Mouse (Mus musculus) lung, embryonic 16.5 days (tissue): ENCODE data around the gene Nod1. TPM values are rescaled to one million over a fixed set of nuclear protein-coding genes. Genes with fewer than 3 reads are reported as not detected.
A peak's percentile ranks its signal among the peaks of the same experiment; 100 is the strongest.

Experiments used
- ATAC-seq: fragments of 200-750 bp; cut with Nextera tagmentation; 2 replicates; pipeline ENCODE4 v1.8.0; 2017; ENCODE audit warnings: low read depth, mild to moderate bottlenecking, moderate library complexity
- H3K27ac ChIP-seq: fragments of 300-500 bp; sonication (generic); 2 replicates; pipeline ENCODE4 v1.5.1; 2014; ENCODE audit warnings: mild to moderate bottlenecking, control low read depth, low read length
- H3K27me3 ChIP-seq: fragments of 300-500 bp; sonication (generic); 2 replicates; pipeline ENCODE4 v1.6.1; 2014; ENCODE audit warnings: low read depth, low read length, mixed read lengths; ENCODE audit not compliant: control insufficient read depth, insufficient read depth
- H3K36me3 ChIP-seq: fragments of 300-500 bp; sonication (generic); 2 replicates; pipeline ENCODE4 v1.6.1; 2014; ENCODE audit warnings: low read length; ENCODE audit not compliant: control insufficient read depth, insufficient read depth
- H3K4me1 ChIP-seq: fragments of 300-500 bp; sonication (generic); replicated peaks from 2 replicates; pipeline ENCODE4 v1.6.1; 2014; ENCODE audit warnings: low read length, mixed read lengths; ENCODE audit not compliant: control insufficient read depth, insufficient read depth
- H3K4me2 ChIP-seq: fragments of 300-500 bp; sonication (generic); 2 replicates; pipeline ENCODE4 v1.6.1; 2014; ENCODE audit warnings: low read depth, low read length, control low read depth
- H3K4me3 ChIP-seq: fragments of 300-500 bp; sonication (generic); 2 replicates; pipeline ENCODE4 v1.5.1; 2014; ENCODE audit warnings: mild to moderate bottlenecking, low read length, control low read depth
- H3K9ac ChIP-seq: fragments of 300-500 bp; sonication (generic); 2 replicates; pipeline ENCODE4 v1.6.1; 2014; ENCODE audit warnings: low read length, control low read depth
- H3K9me3 ChIP-seq: fragments of 300-500 bp; sonication (generic); 2 replicates; pipeline ENCODE4 v1.6.1; 2016; ENCODE audit warnings: low read length; ENCODE audit not compliant: control insufficient read depth
- WGBS: fragments of 180-500 bp; shearing (Covaris S2); extraction: QIAGEN DNeasy Blood & Tissue Kit; methylation state at CpG from one replicate; pipeline ENCODE4 v1.1.7; 2014; 5-methylcytosine and 5-hydroxymethylcytosine counted together
- polyA plus RNA-seq: library from polyadenylated mRNA; unstranded; fragments of >200 nt; fragmentation: Nextera tagmentation; extraction: Ambion mirVana; gene quantifications from 2 replicates; pipeline ENCODE4 v1.2.1, GENCODE M21; 2015

The Nod1 gene
- polyA plus RNA-seq, 1 experiment from 2014 or later = 9.5 TPM

DNA sequence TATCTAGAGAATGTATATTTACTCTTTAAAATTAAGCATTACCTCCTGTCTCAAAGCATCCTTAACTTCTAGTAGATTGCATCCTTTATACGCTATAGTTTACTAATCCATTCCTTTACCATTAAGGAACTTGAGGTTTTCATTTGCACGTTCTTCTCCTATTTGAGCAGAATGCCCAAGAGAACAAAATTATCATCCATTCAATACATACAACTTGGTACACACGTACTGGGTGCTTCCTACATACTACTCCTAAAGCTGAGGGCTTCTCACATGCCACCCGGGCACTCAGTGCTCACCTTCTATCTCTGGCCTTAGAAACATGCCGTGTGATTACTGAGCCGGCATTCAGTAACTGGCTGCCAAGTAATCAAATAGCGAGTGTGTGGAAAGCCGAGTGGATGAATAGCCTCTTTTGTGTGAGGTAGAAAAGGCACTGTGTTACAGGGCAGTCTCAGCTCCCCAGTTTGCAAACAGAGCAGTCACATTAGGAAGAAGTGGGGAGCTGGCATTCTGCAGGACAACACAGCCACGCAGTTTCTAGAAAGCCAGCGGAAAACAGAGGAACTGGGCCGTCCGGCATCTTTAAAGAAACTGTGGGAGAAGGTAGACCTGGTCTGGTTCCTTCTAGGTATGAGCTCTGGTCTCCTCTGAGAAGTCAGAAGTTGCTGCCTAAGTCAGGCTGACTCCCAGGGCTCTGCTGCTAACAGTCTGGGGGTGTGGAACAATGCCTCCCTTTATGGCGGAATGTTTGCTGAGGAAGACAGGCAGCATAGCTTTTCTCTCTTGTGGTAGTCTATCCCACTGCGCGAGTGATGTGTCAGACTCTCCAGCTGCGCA, 37.2 kb upstream of the Nod1 start:
- no peaks in the 10 kb centered on the region for H3K9me3 ChIP-seq
- peak; percentile 74 for ATAC-seq
- peaks cover 6% of the 10 kb centered on the region; the same call in 1 of the 2 replicates for H3K4me1 ChIP-seq
- no peaks in the 10 kb centered on the region for H3K36me3 ChIP-seq
- peak overlapping the region; percentile 60 for H3K27ac ChIP-seq
- H3K4me2 ChIP-seq = peak overlapping the region; percentile 42
- no peak overlapping the region for H3K9ac ChIP-seq
- H3K4me3 ChIP-seq = peak overlapping the region; percentile 7; the same call in 1 of the 2 replicates
- 27% methylated on average over 16 of the region's 16 CpGs for WGBS
- H3K27me3 ChIP-seq = no peaks in the 10 kb centered on the region

DNA sequence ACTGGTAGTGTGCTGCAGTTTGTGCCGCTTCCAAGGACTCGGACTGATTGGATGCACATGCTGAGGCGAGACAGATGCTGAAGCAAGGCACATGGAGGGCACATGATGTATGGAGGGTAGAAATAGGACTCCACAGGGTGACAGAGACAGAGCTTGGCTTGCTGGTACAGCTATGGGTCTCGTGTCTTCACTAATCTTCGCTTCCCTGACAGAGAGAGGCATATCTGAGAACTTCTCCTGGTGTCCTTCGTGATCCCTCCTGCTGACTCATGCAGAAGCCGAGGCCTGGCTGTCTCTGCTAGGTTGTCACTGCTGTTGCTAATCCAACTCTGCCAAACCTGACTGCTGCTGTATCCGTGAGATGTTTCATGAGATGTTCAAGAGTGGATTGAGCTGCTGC, 36.0 kb upstream of the Nod1 start:
- Histone ChIP-seq H3K27ac (no peak overlapping the region), H3K4me3 (no peak overlapping the region), H3K4me1 (peaks cover 6% of the 10 kb centered on the region; the same call in 1 of the 2 replicates), H3K9ac (no peak overlapping the region), H3K9me3 (no peaks in the 10 kb centered on the region), H3K36me3 (no peaks in the 10 kb centered on the region), H3K4me2 (no peak overlapping the region), H3K27me3 (no peaks in the 10 kb centered on the region)
- no peak for ATAC-seq
- 88% methylated on average over 8 of the region's 8 CpGs for WGBS

DNA sequence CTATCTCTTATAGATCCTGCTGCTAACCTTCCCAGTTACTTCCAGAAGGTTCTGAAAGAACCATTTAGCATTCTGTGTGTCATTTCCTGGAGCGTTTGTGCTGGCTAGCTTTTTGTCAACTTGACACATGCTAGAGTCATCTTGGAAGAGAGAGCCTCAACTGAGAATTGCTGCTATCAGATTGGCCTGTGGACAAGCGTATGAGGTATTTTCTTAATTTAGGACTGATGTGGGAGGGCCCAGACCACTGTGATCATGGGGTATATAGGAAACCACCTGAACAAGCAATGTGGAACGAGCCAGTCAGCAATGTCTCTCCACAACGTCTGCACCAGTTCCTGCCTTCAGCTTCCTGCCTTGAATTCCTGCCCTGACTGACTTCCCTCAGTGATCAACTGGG, 31.1 kb upstream of the Nod1 start:
- no peaks in the 10 kb centered on the region for H3K9me3 ChIP-seq
- 55% methylated on average over 4 of the region's 4 CpGs for WGBS
- no peak overlapping the region for H3K4me2 ChIP-seq
- no peaks in the 10 kb centered on the region for H3K27me3 ChIP-seq
- H3K4me3 ChIP-seq = no peak overlapping the region
- peaks cover 2% of the 10 kb centered on the region; the same call in 1 of the 2 replicates for H3K4me1 ChIP-seq
- H3K36me3 ChIP-seq = no peaks in the 10 kb centered on the region
- no peak overlapping the region for H3K9ac ChIP-seq
- H3K27ac ChIP-seq = no peak overlapping the region
- no peak for ATAC-seq

DNA sequence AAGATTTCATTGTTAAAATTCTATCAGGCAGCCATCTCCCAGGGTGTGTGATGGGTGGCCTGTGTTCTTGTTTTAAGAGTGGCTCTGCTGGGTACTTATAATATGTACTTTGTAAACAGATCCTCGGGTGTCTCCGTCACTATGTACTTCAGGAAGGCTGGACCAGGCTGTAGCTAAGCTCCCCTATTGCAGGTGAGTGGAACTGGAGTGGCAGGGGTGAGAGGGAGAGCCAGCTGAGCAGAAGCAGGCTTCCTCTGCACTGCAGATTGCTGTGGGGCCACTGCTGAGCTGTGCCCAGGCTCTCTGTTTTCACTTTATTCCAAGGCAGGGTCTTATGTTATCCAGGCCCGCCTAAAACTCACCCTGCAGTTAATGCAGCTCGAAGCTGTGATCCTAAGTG, 30.0 kb upstream of the Nod1 start:
- Histone ChIP-seq H3K27ac (no peak overlapping the region), H3K9me3 (no peaks in the 10 kb centered on the region), H3K4me1 (peaks cover 2% of the 10 kb centered on the region; the same call in 1 of the 2 replicates), H3K4me3 (no peak overlapping the region), H3K36me3 (no peaks in the 10 kb centered on the region), H3K4me2 (no peak overlapping the region), H3K9ac (no peak overlapping the region), H3K27me3 (no peaks in the 10 kb centered on the region)
- 48% methylated on average over 4 of the region's 4 CpGs for WGBS
- ATAC-seq = peak; percentile 80

DNA sequence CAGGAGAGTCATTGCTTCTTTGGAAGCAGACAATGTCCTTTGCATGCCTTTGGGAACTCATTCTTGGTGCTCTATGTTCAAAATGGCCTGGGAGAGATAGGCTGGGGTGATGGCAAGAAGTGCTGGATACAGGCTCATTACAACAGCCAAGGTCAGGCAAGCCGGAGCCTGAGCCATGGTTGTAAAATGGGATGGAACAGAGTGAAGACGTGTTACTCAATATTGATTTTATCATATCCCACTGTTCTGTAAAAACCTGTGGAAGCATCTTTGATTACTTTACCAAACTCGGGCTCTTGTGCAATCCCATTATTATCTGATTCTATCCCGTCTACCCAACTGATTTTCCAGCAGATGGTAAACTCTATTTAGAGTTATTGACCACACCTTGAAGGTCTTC, 28.9 kb upstream of the Nod1 start:
- no peak overlapping the region for H3K9ac ChIP-seq
- H3K36me3 ChIP-seq = no peaks in the 10 kb centered on the region
- no peak overlapping the region for H3K27ac ChIP-seq
- H3K27me3 ChIP-seq = no peaks in the 10 kb centered on the region
- no peaks in the 10 kb centered on the region; the same call in 1 of the 2 replicates for H3K4me1 ChIP-seq
- 81% methylated on average over 4 of the region's 4 CpGs for WGBS
- ATAC-seq = no peak
- no peak overlapping the region for H3K4me2 ChIP-seq
- no peak overlapping the region for H3K4me3 ChIP-seq
- H3K9me3 ChIP-seq = no peaks in the 10 kb centered on the region

DNA sequence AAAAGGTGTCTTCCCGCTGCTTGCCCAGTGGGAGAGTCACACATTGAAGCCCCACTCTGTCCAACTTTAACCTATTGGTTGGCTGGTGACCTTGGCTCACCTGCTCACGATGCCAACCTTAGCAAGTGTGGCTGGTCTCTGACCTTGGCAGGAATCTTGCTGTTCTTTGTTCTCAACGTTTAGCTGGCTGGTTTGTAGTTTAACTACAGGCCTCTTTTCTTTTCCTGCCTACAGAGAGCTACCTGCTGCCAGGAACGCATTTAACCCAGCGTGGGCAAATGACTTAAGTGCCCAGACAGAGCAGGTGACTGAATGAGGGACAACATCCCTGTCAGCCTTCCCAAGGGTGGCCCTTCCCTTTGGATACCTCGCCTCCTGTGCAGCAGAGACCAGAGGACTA, 25.3 kb upstream of the Nod1 start:
- WGBS = 71% methylated on average over 6 of the region's 6 CpGs
- no peak overlapping the region for H3K9ac ChIP-seq
- no peak overlapping the region for H3K4me2 ChIP-seq
- H3K9me3 ChIP-seq = no peaks in the 10 kb centered on the region
- H3K36me3 ChIP-seq = no peaks in the 10 kb centered on the region
- H3K4me3 ChIP-seq = no peak overlapping the region
- H3K4me1 ChIP-seq = no peaks in the 10 kb centered on the region
- ATAC-seq = no peak
- H3K27ac ChIP-seq = no peak overlapping the region
- no peaks in the 10 kb centered on the region for H3K27me3 ChIP-seq

DNA sequence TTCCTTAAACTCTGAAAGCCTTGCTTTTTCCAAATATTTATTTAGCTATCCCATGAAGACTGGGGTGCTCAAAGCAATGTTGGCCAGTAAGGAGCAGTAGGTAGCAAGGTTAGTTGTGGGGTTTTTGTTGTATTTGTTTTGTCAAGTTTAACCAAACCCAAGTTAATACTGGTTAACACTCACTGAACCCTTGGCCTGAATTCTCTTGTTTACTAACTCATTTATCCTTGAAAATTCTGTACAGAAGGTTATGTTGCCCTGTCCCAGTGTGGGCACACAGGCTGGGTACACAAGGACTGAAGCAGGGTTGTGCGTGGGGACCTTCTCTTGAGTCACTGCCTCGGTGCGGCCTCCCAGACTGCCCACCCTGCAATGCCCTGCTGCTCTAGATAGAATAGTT, 23.9 kb upstream of the Nod1 start:
- no peak overlapping the region for H3K4me2 ChIP-seq
- no peak overlapping the region for H3K9ac ChIP-seq
- H3K4me1 ChIP-seq = peaks cover 4% of the 10 kb centered on the region; the same call in 1 of the 2 replicates
- H3K27ac ChIP-seq = no peak overlapping the region
- no peak overlapping the region for H3K4me3 ChIP-seq
- H3K9me3 ChIP-seq = no peaks in the 10 kb centered on the region
- no peak for ATAC-seq
- H3K36me3 ChIP-seq = no peaks in the 10 kb centered on the region
- 89% methylated on average over 3 of the region's 3 CpGs for WGBS
- H3K27me3 ChIP-seq = no peaks in the 10 kb centered on the region

DNA sequence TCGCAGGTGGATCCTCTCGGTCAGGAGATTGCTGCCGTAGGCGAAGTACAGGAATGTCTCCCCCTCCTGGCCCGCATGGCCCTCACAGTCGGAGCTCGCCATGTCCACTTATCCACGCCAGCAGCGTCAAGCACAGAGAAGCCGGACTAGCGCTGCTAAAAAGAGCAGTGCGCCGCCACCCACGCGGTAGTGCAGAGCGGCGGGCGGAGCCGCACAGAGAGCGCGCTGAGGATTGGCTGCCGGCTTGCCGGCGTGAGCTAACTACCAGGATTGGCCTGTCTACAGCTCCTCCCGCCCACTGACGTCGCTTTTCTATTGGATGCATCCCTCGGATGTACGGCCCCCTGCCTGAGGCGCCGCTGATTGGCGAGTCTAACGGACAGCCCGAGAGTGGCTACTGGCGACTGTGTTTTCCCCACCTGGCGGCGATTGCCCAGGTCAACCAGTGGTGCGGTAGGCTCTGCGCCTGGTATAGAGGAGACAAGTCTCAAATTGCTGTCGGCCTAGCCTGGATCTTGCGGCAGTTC, 20.4 kb upstream of the Nod1 start, which contains the start of gene Ggct:
Gene Ggct (minus strand): TSS at position 217 of the 527 bp plus-strand sequence.
- peak; percentile 100 for ATAC-seq
- WGBS = under 1% methylated on average over 41 of the region's 41 CpGs
- Histone ChIP-seq H3K4me3 (peak within 1 kb of the TSS; percentile 48), H3K4me2 (peak within 1 kb of the TSS; percentile 91), H3K27me3 (no peaks in the 10 kb centered on the region), H3K4me1 (peaks cover 4% of the 10 kb centered on the region; the same call in 1 of the 2 replicates), H3K36me3 (no peaks in the 10 kb centered on the region), H3K27ac (peak within 1 kb of the TSS; percentile 3; the same call in 1 of the 2 replicates), H3K9me3 (no peaks in the 10 kb centered on the region), H3K9ac (peak within 1 kb of the TSS; percentile 55)

DNA sequence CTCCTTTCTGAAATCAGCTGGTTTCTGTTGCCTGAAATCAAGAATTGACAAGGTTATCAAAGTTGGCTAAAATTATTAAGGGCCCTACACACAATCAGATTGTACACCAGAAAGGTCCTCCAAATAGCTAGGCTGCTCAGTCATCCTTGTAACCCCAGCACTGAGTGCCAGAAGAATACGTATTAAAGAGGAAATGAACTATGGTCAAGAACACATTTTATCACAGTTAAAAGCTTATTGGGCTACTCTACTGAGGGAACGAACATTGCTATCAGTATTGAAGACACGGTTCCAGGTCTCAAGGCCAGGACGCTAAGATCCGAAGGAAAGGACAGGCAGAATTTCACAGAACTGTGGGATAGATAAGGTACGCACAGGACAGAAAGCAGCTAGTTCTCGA, 19.7 kb upstream of the Nod1 start:
- Histone ChIP-seq H3K9ac (peak overlapping the region; percentile 48), H3K27me3 (no peaks in the 10 kb centered on the region), H3K4me2 (peak overlapping the region; percentile 91), H3K27ac (no peak overlapping the region), H3K4me1 (peaks cover 4% of the 10 kb centered on the region; the same call in 1 of the 2 replicates), H3K36me3 (no peaks in the 10 kb centered on the region), H3K4me3 (peak overlapping the region; percentile 48), H3K9me3 (no peaks in the 10 kb centered on the region)
- ATAC-seq = no peak
- 4% methylated on average over 7 of the region's 7 CpGs for WGBS
